Mouse (Mus musculus) heart, postnatal 4 days (tissue): Measurements from ENCODE around the gene Odf3l2. TPM values are rescaled to one million over a fixed set of nuclear protein-coding genes. Genes with fewer than 3 reads are reported as not detected.

ENCODE experiments used
- DNase-seq: peaks from one replicate; pipeline ENCODE4 v3.0.0; 2021
- total RNA-seq, 2 experiments: library from RNA; stranded (reverse); gene quantifications; 2 replicates each; pipeline ENCODE4 v1.2.3; 2021

Gene Odf3l2
- total RNA-seq, 2 experiments from 2014 or later: not detected

- DNase-seq: no peak
These were observed 24.7 kb upstream of the Odf3l2 start for GRCm38 (mm10) chr10:79670071-79670888.

- peak; percentile 72 for DNase-seq
These were observed 24.1 kb upstream of the Odf3l2 start for GRCm38 (mm10) chr10:79669576-79670057.

- peak; percentile 91 for DNase-seq
These were observed 23.4 kb upstream of the Odf3l2 start, which contains the start of gene Tpgs1 for GRCm38 (mm10) chr10:79668771-79669575. Gene Tpgs1 (plus strand): TSS chr10:79669369.

GRCm38 (mm10) chr10:79668076-79668475 is 22.5 kb upstream of the Odf3l2 start:
- DNase-seq: no peak

- DNase-seq: no peak
These were observed 21.0 kb upstream of the Odf3l2 start for GRCm38 (mm10) chr10:79666493-79666892.

GRCm38 (mm10) chr10:79665051-79665450 is 19.5 kb upstream of the Odf3l2 start:
- DNase-seq: no peak

- peak; percentile 80 for DNase-seq
These were observed 18.7 kb upstream of the Odf3l2 start, which contains the start of gene Madcam1 for GRCm38 (mm10) chr10:79664131-79664665. Gene Madcam1 (plus strand): TSS chr10:79664559.

GRCm38 (mm10) chr10:79661861-79662260 is 16.3 kb upstream of the Odf3l2 start:
- DNase-seq: no peak

- DNase-seq: no peak
These were observed 14.8 kb upstream of the Odf3l2 start for GRCm38 (mm10) chr10:79660298-79660697.

- DNase-seq: peak; percentile 36
These were observed 13.3 kb upstream of the Odf3l2 start for GRCm38 (mm10) chr10:79658829-79659228.

- DNase-seq: no peak
These were observed 9.4 kb upstream of the Odf3l2 start for GRCm38 (mm10) chr10:79654946-79655395.

GRCm38 (mm10) chr10:79652789-79653188 is 7.3 kb upstream of the Odf3l2 start:
- DNase-seq: no peak

GRCm38 (mm10) chr10:79649070-79649751 is 3.7 kb upstream of the Odf3l2 start:
- DNase-seq: peak; percentile 86

GRCm38 (mm10) chr10:79638486-79639204 is 6.9 kb downstream of the Odf3l2 start:
- DNase-seq: peak; percentile 40

GRCm38 (mm10) chr10:79637128-79638110 is 8.1 kb downstream of the Odf3l2 start, which contains the start of gene Shc2:
Gene Shc2 (minus strand): TSS chr10:79637918.
- peak; percentile 41 for DNase-seq

GRCm38 (mm10) chr10:79636287-79636686 is 9.3 kb downstream of the Odf3l2 start:
- no peak for DNase-seq

- DNase-seq: no peak
These were observed 12.3 kb downstream of the Odf3l2 start for GRCm38 (mm10) chr10:79633006-79633777.

GRCm38 (mm10) chr10:79631432-79631831 is 14.1 kb downstream of the Odf3l2 start:
- DNase-seq: no peak

GRCm38 (mm10) chr10:79628377-79628776 is 17.2 kb downstream of the Odf3l2 start:
- DNase-seq: no peak
